Mouse (Mus musculus) liver, postnatal 0 days (tissue): ENCODE results near the gene H2-Aa. TPM values are rescaled to one million over a fixed set of nuclear protein-coding genes. Genes with fewer than 3 reads are reported as not detected.

ENCODE experiments used
- ATAC-seq: fragments of 200-750 bp; cut with Nextera tagmentation; 2 replicates; pipeline ENCODE4 v1.8.0; 2017; ENCODE audit warnings: mild to moderate bottlenecking, moderate library complexity
- DNase-seq: peaks from one replicate; pipeline ENCODE4 v3.0.0-alpha.2; 2016
- H3K27ac ChIP-seq: fragments of 300-500 bp; sonication (generic); 2 replicates; pipeline ENCODE4 v1.5.1; 2014; ENCODE audit warnings: antibody characterized with exemption, moderate library complexity, mild to moderate bottlenecking, low read depth
- H3K27me3 ChIP-seq: fragments of 300-500 bp; sonication (generic); 2 replicates; pipeline ENCODE4 v1.6.1; 2014; ENCODE audit warnings: low read length, control low read depth, mixed read lengths; ENCODE audit not compliant: insufficient read depth
- H3K36me3 ChIP-seq: fragments of 300-500 bp; sonication (generic); replicated peaks from 2 replicates; pipeline ENCODE4 v1.6.1; 2014; ENCODE audit warnings: mild to moderate bottlenecking, control low read depth, low read length, moderate library complexity, mixed read lengths; ENCODE audit not compliant: insufficient read depth
- H3K4me1 ChIP-seq: fragments of 300-500 bp; sonication (generic); 2 replicates; pipeline ENCODE4 v1.6.1; 2014; ENCODE audit warnings: antibody characterized with exemption, mild to moderate bottlenecking, control low read depth; ENCODE audit not compliant: insufficient read depth
- H3K4me2 ChIP-seq: fragments of 300-500 bp; sonication (generic); 2 replicates; pipeline ENCODE4 v1.6.1; 2014; ENCODE audit warnings: low read depth, mild to moderate bottlenecking, low read length, moderate library complexity, mixed read lengths
- H3K4me3 ChIP-seq: fragments of 300-500 bp; sonication (generic); 2 replicates; pipeline ENCODE4 v1.5.1; 2014; ENCODE audit warnings: low read depth, low read length
- H3K9ac ChIP-seq: fragments of 300-500 bp; sonication (generic); replicated peaks from 2 replicates; pipeline ENCODE4 v1.6.1; 2014; ENCODE audit warnings: mild to moderate bottlenecking, moderate library complexity
- H3K9me3 ChIP-seq: fragments of 300-500 bp; sonication (generic); 2 replicates; pipeline ENCODE4 v1.6.1; 2016; ENCODE audit warnings: mild to moderate bottlenecking, control low read depth, low read length, mixed read lengths
- CTCF ChIP-seq: sonication (generic); IDR thresholded peaks from 2 replicates; pipeline ENCODE4 v1.5.1; 2016; ENCODE audit warnings: antibody characterized with exemption, low read depth
- EP300 ChIP-seq: IDR thresholded peaks from 2 replicates; pipeline ENCODE4 v1.6.1; 2016; ENCODE audit warnings: antibody characterized with exemption, low read depth, mild to moderate bottlenecking
- WGBS: fragments of 180-500 bp; shearing (Covaris S2); extraction: QIAGEN DNeasy Blood & Tissue Kit; methylation state at CpG from one replicate; pipeline ENCODE4 v1.1.7; 2014; ENCODE audit not compliant: insufficient replicate concordance; 5-methylcytosine and 5-hydroxymethylcytosine counted together
- polyA plus RNA-seq: library from polyadenylated mRNA; unstranded; fragments of >200 nt; fragmentation: Nextera tagmentation; extraction: Ambion mirVana; gene quantifications from 2 replicates; pipeline ENCODE4 v1.2.1, GENCODE M21; 2015

Gene H2-Aa
- polyA plus RNA-seq, 1 experiment from 2014 or later: 15.3 TPM

GRCm38 (mm10) chr17:34286501-34286900 lies 1.1 kb downstream of the H2-Aa start:
- no peaks in the 10 kb centered on the region for H3K27me3 ChIP-seq
- H3K36me3 ChIP-seq: no peaks in the 10 kb centered on the region
- no peak overlapping the region for H3K9ac ChIP-seq
- TF ChIP-seq EP300 (no peak), CTCF (no peak)
- ATAC-seq: no peak
- WGBS: 53% methylated on average over 5 of the region's 5 CpGs
- no peaks in the 10 kb centered on the region for H3K4me1 ChIP-seq
- H3K4me3 ChIP-seq: no peak overlapping the region
- no peaks in the 10 kb centered on the region for H3K9me3 ChIP-seq
- H3K27ac ChIP-seq: no peak overlapping the region
- H3K4me2 ChIP-seq: no peak overlapping the region
- no peak for DNase-seq

GRCm38 (mm10) chr17:34285848-34286247 lies 1.8 kb downstream of the H2-Aa start:
- WGBS: 36% methylated on average over 4 of the region's 4 CpGs
- peak; percentile 55 for DNase-seq

GRCm38 (mm10) chr17:34285371-34285770 lies 2.3 kb downstream of the H2-Aa start:
- no peaks in the 10 kb centered on the region for H3K4me1 ChIP-seq
- DNase-seq: no peak
- 60% methylated on average over 4 of the region's 4 CpGs for WGBS

More at GRCm38 (mm10) chr17:34285848-34286247, 1.8 kb downstream of the H2-Aa start:
- no peak overlapping the region for H3K27ac ChIP-seq
- H3K9me3 ChIP-seq: no peaks in the 10 kb centered on the region
- no peaks in the 10 kb centered on the region for H3K36me3 ChIP-seq
- no peaks in the 10 kb centered on the region for H3K4me1 ChIP-seq
- H3K27me3 ChIP-seq: no peaks in the 10 kb centered on the region
- ATAC-seq: no peak
- TF ChIP-seq CTCF: peak; percentile 68
- no peak for TF ChIP-seq EP300
- no peak overlapping the region for H3K4me2 ChIP-seq
- H3K4me3 ChIP-seq: no peak overlapping the region
- H3K9ac ChIP-seq: no peak overlapping the region

GRCm38 (mm10) chr17:34281836-34282235 lies 5.8 kb downstream of the H2-Aa start:
- ATAC-seq: no peak
- 57% methylated on average over 1 of the region's 1 CpGs for WGBS
- H3K4me2 ChIP-seq: no peak overlapping the region
- no peaks in the 10 kb centered on the region; the same call in 1 of the 2 replicates for H3K27me3 ChIP-seq
- H3K4me3 ChIP-seq: no peak overlapping the region
- no peak overlapping the region for H3K27ac ChIP-seq
- TF ChIP-seq EP300 (no peak), CTCF (no peak)
- H3K9ac ChIP-seq: no peak overlapping the region
- H3K4me1 ChIP-seq: no peaks in the 10 kb centered on the region
- no peaks in the 10 kb centered on the region for H3K9me3 ChIP-seq
- no peaks in the 10 kb centered on the region for H3K36me3 ChIP-seq
- DNase-seq: no peak

More at GRCm38 (mm10) chr17:34285371-34285770, 2.3 kb downstream of the H2-Aa start:
- Histone ChIP-seq H3K27ac (no peak overlapping the region), H3K36me3 (no peaks in the 10 kb centered on the region), H3K9me3 (no peaks in the 10 kb centered on the region), H3K27me3 (no peaks in the 10 kb centered on the region; the same call in 1 of the 2 replicates), H3K9ac (no peak overlapping the region), H3K4me3 (no peak overlapping the region), H3K4me2 (no peak overlapping the region)
- TF ChIP-seq CTCF (no peak), EP300 (no peak)
- ATAC-seq: no peak

GRCm38 (mm10) chr17:34280499-34281038 lies 7.1 kb downstream of the H2-Aa start:
- no peak overlapping the region for H3K4me2 ChIP-seq
- ATAC-seq (no peak), DNase-seq (no peak)
- no peaks in the 10 kb centered on the region for H3K4me1 ChIP-seq
- no peak overlapping the region for H3K27ac ChIP-seq
- TF ChIP-seq EP300: no peak
- H3K9me3 ChIP-seq: no peaks in the 10 kb centered on the region
- H3K4me3 ChIP-seq: no peak overlapping the region
- no peak overlapping the region for H3K9ac ChIP-seq
- 64% methylated on average over 1 of the region's 1 CpGs for WGBS
- no peaks in the 10 kb centered on the region for H3K36me3 ChIP-seq
- no peaks in the 10 kb centered on the region; the same call in 1 of the 2 replicates for H3K27me3 ChIP-seq

- Histone ChIP-seq H3K27me3 (no peaks in the 10 kb centered on the region), H3K9ac (no peak overlapping the region), H3K9me3 (no peaks in the 10 kb centered on the region), H3K27ac (no peak overlapping the region), H3K4me2 (no peak overlapping the region), H3K36me3 (no peaks in the 10 kb centered on the region), H3K4me3 (no peak overlapping the region), H3K4me1 (no peaks in the 10 kb centered on the region)
- TF ChIP-seq EP300 (no peak), CTCF (peak; percentile 26; the same call in 1 of the 2 replicates)
- ATAC-seq (no peak), DNase-seq (no peak)
- 95% methylated on average over 1 of the region's 1 CpGs for WGBS
Observed at GRCm38 (mm10) chr17:34272102-34272501, 15.5 kb downstream of the H2-Aa start.

- H3K27ac ChIP-seq: no peak overlapping the region
- 55% methylated on average over 2 of the region's 2 CpGs for WGBS
- no peak for ATAC-seq
- no peaks in the 10 kb centered on the region for H3K27me3 ChIP-seq
- no peak overlapping the region for H3K4me3 ChIP-seq
- H3K4me2 ChIP-seq: no peak overlapping the region
- H3K4me1 ChIP-seq: no peaks in the 10 kb centered on the region
- no peak for DNase-seq
- TF ChIP-seq EP300: no peak
- no peaks in the 10 kb centered on the region for H3K36me3 ChIP-seq
- H3K9me3 ChIP-seq: no peaks in the 10 kb centered on the region
- H3K9ac ChIP-seq: no peak overlapping the region
Observed at GRCm38 (mm10) chr17:34270940-34271339, 16.7 kb downstream of the H2-Aa start.
